Comparison of ENCODE assay signal across 16 mouse cellular contexts in the genomic region with DNA sequence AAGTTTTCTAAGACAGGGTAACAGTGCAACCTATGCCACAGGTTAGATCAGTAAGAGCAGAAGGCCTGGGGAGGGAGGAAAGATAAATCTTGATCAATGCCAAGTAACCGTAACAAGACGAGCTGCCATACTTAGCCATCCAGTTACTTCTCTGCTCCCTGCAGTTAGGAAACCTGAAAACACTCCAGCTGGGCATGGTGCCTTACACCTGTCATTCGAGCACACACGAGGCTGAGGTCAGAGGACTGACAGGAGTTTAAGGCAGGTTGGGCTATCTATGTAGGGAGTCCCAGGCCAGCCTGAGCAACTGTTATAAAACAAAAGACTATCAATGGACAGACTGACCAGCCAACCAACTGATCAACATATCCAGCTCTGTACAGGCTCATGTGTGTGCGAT. TPM values are rescaled to one million over a fixed set of nuclear protein-coding genes. Genes with fewer than 3 reads are reported as not detected.
A peak's percentile ranks its signal among the peaks of the same experiment; 100 is the strongest.
DNase-seq lines count a peak whose midpoint lies in the region.
"Had no signal": no experiment of that assay in that cellular context is flagged by ENCODE, and none has a peak within 500 bp of the region (broad histone marks: within the 10 kb centered on the region; RNA-seq: fewer than 3 reads in every experiment).

No protein-coding gene starts in this region.

- intact Hi-C loops in gastrocnemius, postnatal 36 days (cut with DNase I) = no loop called here

- peak; percentile 78 for DNase-seq in gastrocnemius, adult 18-20 months (ENCODE audit: low spot score)
- DNase-seq in gastrocnemius, postnatal 4 days (ENCODE audit: low spot score in 2 of 2) = no peak
- DNase-seq in gastrocnemius, postnatal 10 days = peak; percentile 20
- peak; percentile 22 to 37 for DNase-seq in gastrocnemius, postnatal 36 days
- DNase-seq in spleen, postnatal 4 days (ENCODE audit: low spot score in 2 of 2) = no peak
- DNase-seq in testis, postnatal 14 days (ENCODE audit: low spot score) = no peak
- DNase-seq: adrenal gland, adult 8-10 months; adrenal gland, postnatal 36 days; cerebellum, adult 18-20 months; cerebellum, adult 9-10 months; cerebellum, postnatal 14 days; forebrain, postnatal 0 days; heart, adult 2 months; heart, postnatal 14 days; heart, postnatal 4 days had no signal

RNA-seq across cellular contexts. Expression of a gene that starts 39.2 kb away (rescaled TPM):
- under 1 TPM; 0.21 to 0.32 TPM for total RNA-seq in gastrocnemius, adult 18-20 months (2021)
- total RNA-seq in gastrocnemius, postnatal 4 days (2021) = 1 to 10 TPM; 2.6 to 3.0 TPM
- total RNA-seq in gastrocnemius, postnatal 10 days (2021) = 1 to 10 TPM; 1.9 to 3.6 TPM
- 1 to 10 TPM in 1 of 2 experiments, under 1 TPM in 1; 0.87 to 1.1 TPM for total RNA-seq in gastrocnemius, postnatal 36 days (2021)
- total RNA-seq: granulocyte monocyte progenitor cell, adult 5-6 weeks had no signal

Comparison
In these comparisons a context has a peak if more than half of its experiments do, and no peak if none do; other contexts are left out.
1. DNase-seq: peak in gastrocnemius, adult 18-20 months (single experiment), gastrocnemius, postnatal 10 days (single experiment) and gastrocnemius, postnatal 36 days (2 of 2); none in gastrocnemius, postnatal 4 days (0 of 2), spleen, postnatal 4 days (0 of 2) and testis, postnatal 14 days (single experiment).